Comparison of ENCODE assay signal across 18 mouse cellular contexts in genomic region chr2:125322581-125322980, GRCm38 (mm10).
"Had no signal": no experiment of that assay in that cellular context is flagged by ENCODE, and none has a peak within 500 bp of the region (broad histone marks: within the 10 kb centered on the region; RNA-seq: fewer than 3 reads in every experiment).

No protein-coding gene starts in this region.

- H3K4me3 ChIP-seq: gastrocnemius, adult 2 months; heart, embryonic 10.5 days; heart, embryonic 13.5 days; heart, embryonic 15.5 days; hindbrain, embryonic 13.5 days; hindbrain, embryonic 15.5 days; limb, embryonic 13.5 days; limb, embryonic 15.5 days; liver, embryonic 12.5 days had no signal

- H3K9me3 ChIP-seq: heart, embryonic 10.5 days; heart, embryonic 13.5 days; heart, embryonic 15.5 days; hindbrain, embryonic 13.5 days; hindbrain, embryonic 15.5 days; limb, embryonic 13.5 days; limb, embryonic 15.5 days; liver, embryonic 12.5 days had no signal

- H3K36me3 ChIP-seq: heart, embryonic 15.5 days; liver, embryonic 12.5 days had no signal

- H3K4me2 ChIP-seq: heart, embryonic 13.5 days; heart, embryonic 15.5 days; hindbrain, embryonic 13.5 days; hindbrain, embryonic 15.5 days; limb, embryonic 13.5 days; limb, embryonic 15.5 days; liver, embryonic 12.5 days had no signal

- DNase-seq: gastrocnemius, postnatal 10 days; heart, adult 18-20 months; heart, postnatal 14 days; heart, postnatal 36 days; layer of hippocampus, adult 9-11 months; layer of hippocampus, postnatal 36 days; left cerebral cortex, postnatal 4 days had no signal

- H3K27me3 ChIP-seq: heart, embryonic 13.5 days; heart, embryonic 15.5 days; hindbrain, embryonic 13.5 days; hindbrain, embryonic 15.5 days; limb, embryonic 13.5 days; limb, embryonic 15.5 days; liver, embryonic 12.5 days had no signal

- ATAC-seq: hindbrain, postnatal 0 days; intestine, embryonic 16.5 days; liver, embryonic 12.5 days had no signal

- H3K9ac ChIP-seq: heart, embryonic 13.5 days; heart, embryonic 15.5 days; hindbrain, embryonic 13.5 days; hindbrain, embryonic 15.5 days; limb, embryonic 13.5 days; limb, embryonic 15.5 days; liver, embryonic 12.5 days had no signal

- H3K27ac ChIP-seq: heart, embryonic 13.5 days; heart, embryonic 15.5 days; hindbrain, embryonic 13.5 days; hindbrain, embryonic 15.5 days; hindbrain, postnatal 0 days; limb, embryonic 13.5 days; limb, embryonic 15.5 days; liver, embryonic 12.5 days had no signal

- H3K4me1 ChIP-seq: hindbrain, embryonic 13.5 days; hindbrain, embryonic 15.5 days; limb, embryonic 13.5 days; limb, embryonic 15.5 days; liver, embryonic 12.5 days had no signal
